In the genomic region with DNA sequence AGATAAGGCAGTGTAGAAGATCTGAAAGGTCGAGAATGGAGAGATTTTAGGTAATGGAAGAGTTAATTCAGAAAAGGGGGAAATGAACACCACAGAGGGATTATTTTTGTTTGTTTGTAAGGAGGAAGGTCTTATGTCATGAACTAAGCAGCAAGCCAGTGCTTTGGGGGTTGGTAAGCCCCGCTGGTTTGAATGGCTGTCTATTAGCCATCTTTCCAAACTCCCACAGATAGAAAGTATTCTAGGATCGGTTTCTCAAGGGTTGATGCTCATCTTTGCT, we compare ENCODE assay signal across 14 mouse cellular contexts. TPM values are rescaled to one million over a fixed set of nuclear protein-coding genes. Genes with fewer than 3 reads are reported as not detected.
A peak's percentile ranks its signal among the peaks of the same experiment; 100 is the strongest.
DNase-seq lines count a peak whose midpoint lies in the region; ATAC-seq lines count a peak whose summit lies in the region.
"Had no signal": no experiment of that assay in that cellular context is flagged by ENCODE, and none has a peak within 500 bp of the region (broad histone marks: within the 10 kb centered on the region; RNA-seq: fewer than 3 reads in every experiment).

No protein-coding gene starts in this region.

- WGBS in kidney, embryonic 15.5 days = 60% methylated on average over 3 of the region's 3 CpGs
- 56% methylated on average over 3 of the region's 3 CpGs for WGBS in forebrain, embryonic 13.5 days
- WGBS in hindbrain, embryonic 13.5 days = 49% methylated on average over 3 of the region's 3 CpGs
- 55% methylated on average over 3 of the region's 3 CpGs for WGBS in neural tube, embryonic 13.5 days

- 0 out of 2 replicates have a peak overlapping the region, but pooled peaks have one; percentile 54 for H3K27ac ChIP-seq in kidney, embryonic 15.5 days
- H3K27ac ChIP-seq in forebrain, embryonic 13.5 days = peak overlapping the region; percentile 27; the same call in 1 of the 2 replicates
- H3K27ac ChIP-seq in hindbrain, embryonic 13.5 days = peak overlapping the region; percentile 40
- H3K27ac ChIP-seq in neural tube, embryonic 13.5 days (replicated peaks) = peak overlapping the region; percentile 55
- H3K27ac ChIP-seq: liver, embryonic 13.5 days; stomach, postnatal 0 days had no signal

- H3K36me3 ChIP-seq in kidney, embryonic 15.5 days = peaks cover 23% of the 10 kb centered on the region
- peaks cover 15% of the 10 kb centered on the region; the same call in 1 of the 2 replicates for H3K36me3 ChIP-seq in forebrain, embryonic 13.5 days (ENCODE audit: poor library complexity, severe bottlenecking)
- no peaks in the 10 kb centered on the region for H3K36me3 ChIP-seq in hindbrain, embryonic 13.5 days
- H3K36me3 ChIP-seq in neural tube, embryonic 13.5 days = no peaks in the 10 kb centered on the region

- no peaks in the 10 kb centered on the region for H3K9me3 ChIP-seq in kidney, embryonic 15.5 days (replicated peaks)
- no peaks in the 10 kb centered on the region for H3K9me3 ChIP-seq in forebrain, embryonic 13.5 days (replicated peaks)
- no peaks in the 10 kb centered on the region for H3K9me3 ChIP-seq in hindbrain, embryonic 13.5 days
- H3K9me3 ChIP-seq in neural tube, embryonic 13.5 days = no peaks in the 10 kb centered on the region
- H3K9me3 ChIP-seq: liver, embryonic 13.5 days had no signal

- no peak overlapping the region for H3K4me3 ChIP-seq in kidney, embryonic 15.5 days (replicated peaks)
- no peak overlapping the region for H3K4me3 ChIP-seq in forebrain, embryonic 13.5 days
- H3K4me3 ChIP-seq in hindbrain, embryonic 13.5 days = no peak overlapping the region
- no peak overlapping the region for H3K4me3 ChIP-seq in neural tube, embryonic 13.5 days
- H3K4me3 ChIP-seq: liver, embryonic 13.5 days had no signal

- no peak overlapping the region for H3K4me2 ChIP-seq in kidney, embryonic 15.5 days
- 0 out of 2 replicates have a peak overlapping the region, but pooled peaks have one; percentile 10 for H3K4me2 ChIP-seq in forebrain, embryonic 13.5 days
- no peak overlapping the region for H3K4me2 ChIP-seq in hindbrain, embryonic 13.5 days
- no peak overlapping the region for H3K4me2 ChIP-seq in neural tube, embryonic 13.5 days
- H3K4me2 ChIP-seq: liver, embryonic 13.5 days had no signal

- DNase-seq in kidney, postnatal 36 days = no peak
- no peak for DNase-seq in B cell, adult 2 months
- DNase-seq: adrenal gland, adult 8-10 months; cerebellum, adult 11-12 months; embryo, embryonic 11 days; kidney, adult 8-10 months; liver, embryonic 13.5 days; lung, postnatal 14 days had no signal

- no peaks in the 10 kb centered on the region for H3K27me3 ChIP-seq in kidney, embryonic 15.5 days
- no peaks in the 10 kb centered on the region for H3K27me3 ChIP-seq in forebrain, embryonic 13.5 days
- no peaks in the 10 kb centered on the region for H3K27me3 ChIP-seq in hindbrain, embryonic 13.5 days
- H3K27me3 ChIP-seq in neural tube, embryonic 13.5 days = no peaks in the 10 kb centered on the region
- H3K27me3 ChIP-seq: liver, embryonic 13.5 days had no signal

- peaks cover 32% of the 10 kb centered on the region for H3K4me1 ChIP-seq in kidney, embryonic 15.5 days
- peaks cover 69% of the 10 kb centered on the region for H3K4me1 ChIP-seq in forebrain, embryonic 13.5 days
- H3K4me1 ChIP-seq in hindbrain, embryonic 13.5 days (replicated peaks) = peaks cover 56% of the 10 kb centered on the region
- peaks cover 74% of the 10 kb centered on the region for H3K4me1 ChIP-seq in neural tube, embryonic 13.5 days (replicated peaks)

- no peak for ATAC-seq in kidney, embryonic 15.5 days (replicated peaks; ENCODE audit: low FRiP score)
- ATAC-seq in forebrain, embryonic 13.5 days = no peak
- ATAC-seq in hindbrain, embryonic 13.5 days (ENCODE audit: low FRiP score) = no peak
- no peak for ATAC-seq in neural tube, embryonic 13.5 days (ENCODE audit: low read depth)
- no peak for ATAC-seq in CD4-positive, CD25-positive, alpha-beta regulatory T cell, adult 4 months

- no peak overlapping the region for H3K9ac ChIP-seq in kidney, embryonic 15.5 days
- no peak overlapping the region for H3K9ac ChIP-seq in forebrain, embryonic 13.5 days
- no peak overlapping the region for H3K9ac ChIP-seq in hindbrain, embryonic 13.5 days
- H3K9ac ChIP-seq in neural tube, embryonic 13.5 days = no peak overlapping the region
- H3K9ac ChIP-seq: liver, embryonic 13.5 days had no signal

RNA-seq across cellular contexts. Expression of a gene that starts 28.0 kb away (rescaled TPM):
- polyA plus RNA-seq in kidney, embryonic 15.5 days (2015; fragmentation: Nextera tagmentation; extraction: Ambion mirVana) = 51.1 and 57.1 TPM in 2 replicates
- 74.7 and 85.4 TPM in 2 replicates for polyA plus RNA-seq in forebrain, embryonic 13.5 days (2015; fragmentation: Nextera tagmentation; extraction: Ambion mirVana)
- polyA plus RNA-seq in hindbrain, embryonic 13.5 days (2015; fragmentation: Nextera tagmentation; extraction: Ambion mirVana) = 50.4 and 57.4 TPM in 2 replicates
- polyA plus RNA-seq in neural tube, embryonic 13.5 days (2015; fragmentation: Nextera tagmentation; extraction: Ambion mirVana) = 48.9 and 55.7 TPM in 2 replicates
- polyA plus RNA-seq in CD4-positive, CD25-positive, alpha-beta regulatory T cell, adult 4 months (2017; shearing (Covaris generic)) = 1 to 10 TPM in 1 of 2 experiments, under 1 TPM in 1; 0.71 to 2.3 TPM

Comparison
In these comparisons a context has a peak if more than half of its experiments do, and no peak if none do; other contexts are left out.
1. RNA of a gene that starts 28.0 kb away (polyA plus RNA-seq): 74.7 to 85.4 TPM in forebrain, embryonic 13.5 days, 50.4 to 57.4 TPM in hindbrain, embryonic 13.5 days, 51.1 to 57.1 TPM in kidney, embryonic 15.5 days and 48.9 to 55.7 TPM in neural tube, embryonic 13.5 days; 0.71 to 2.3 TPM in CD4-positive, CD25-positive, alpha-beta regulatory T cell, adult 4 months; every median in the first group is over 10 times any median in the second.
2. Peak in every context shown above with its lines, with median percentiles within 50 percentile points of each other: H3K27ac ChIP-seq.